Mouse (Mus musculus): ENCODE data around the gene Gm10096. TPM values are rescaled to one million over a fixed set of nuclear protein-coding genes. Genes with fewer than 3 reads are reported as not detected.
"Not testable (repeated sequence)": the region's sequence is repeated elsewhere in the genome, so short reads cannot be mapped to it uniquely, and the experiment has no call there.

The Gm10096 gene
- polyA plus RNA-seq (2016; fragmentation: Nextera tagmentation; extraction: Ambion mirVana), result not detected in 2 replicates

- no CpG with 5 or more reads among the region's 5 CpGs for WGBS
- DNase-seq (ENCODE audit: low spot score); H3K4me3 ChIP-seq: not testable (repeated sequence)
Measured at GRCm38 (mm10) chrX:28954602-28955001, at the start of gene Gm10096. Gene Gm10096, minus strand, starts transcription at chrX:28954702.

More at GRCm38 (mm10) chrX:28954602-28955001, at the start of gene Gm10096:
- not testable (repeated sequence) for H3K4me1 ChIP-seq (replicated peaks); H3K9me3 ChIP-seq; H3K36me3 ChIP-seq; H3K27me3 ChIP-seq (ENCODE audit: insufficient read depth, poor library complexity, severe bottlenecking); H3K27ac ChIP-seq
